Mouse (Mus musculus) layer of hippocampus, adult 18-20 months (tissue): ENCODE data around the gene 1700022I11Rik. TPM values are rescaled to one million over a fixed set of nuclear protein-coding genes. Genes with fewer than 3 reads are reported as not detected.
"Not testable (repeated sequence)": the region's sequence is repeated elsewhere in the genome, so short reads cannot be mapped to it uniquely, and the experiment has no call there.

Experiments used
- DNase-seq, 2 experiments: peaks; one replicate each; pipeline ENCODE4 v3.0.0; 2022; ENCODE audit warnings: low spot score in 2 of 2
- total RNA-seq, 2 experiments: library from RNA; stranded (reverse); gene quantifications; 2 replicates each; pipeline ENCODE4 v1.2.3; 2021

The 1700022I11Rik gene
- total RNA-seq, 2 experiments from 2014 or later, result not detected

- peak in 1 of 2 experiments; percentile 17 for DNase-seq
These were observed 17.9 kb upstream of the 1700022I11Rik start for GRCm38 (mm10) chr4:42951206-42952195.

- DNase-seq, result peak in 1 of 2 experiments; percentile 18
These were observed 16.8 kb upstream of the 1700022I11Rik start for GRCm38 (mm10) chr4:42952563-42952962.

- peak; percentile 13 to 47 for DNase-seq
These were observed 15.8 kb upstream of the 1700022I11Rik start for GRCm38 (mm10) chr4:42953435-42954094.

- peak; percentile 70 to 90 for DNase-seq
These were observed 15.1 kb upstream of the 1700022I11Rik start for GRCm38 (mm10) chr4:42954297-42954696.

- DNase-seq, result no peak
These were observed 14.2 kb upstream of the 1700022I11Rik start for GRCm38 (mm10) chr4:42955200-42955599.

- no peak for DNase-seq
These were observed 12.8 kb upstream of the 1700022I11Rik start for GRCm38 (mm10) chr4:42956581-42956980.

- DNase-seq, result no peak
These were observed 12.1 kb upstream of the 1700022I11Rik start for GRCm38 (mm10) chr4:42957306-42957705.

- DNase-seq, result no peak
These were observed 11.4 kb upstream of the 1700022I11Rik start for GRCm38 (mm10) chr4:42957979-42958378.

GRCm38 (mm10) chr4:42958942-42959341 is 10.5 kb upstream of the 1700022I11Rik start:
- no peak for DNase-seq

GRCm38 (mm10) chr4:42959382-42959781 is 10.0 kb upstream of the 1700022I11Rik start:
- DNase-seq, result no peak

GRCm38 (mm10) chr4:42961592-42961991 is 7.8 kb upstream of the 1700022I11Rik start:
- DNase-seq, result peak; percentile 50 to 84

GRCm38 (mm10) chr4:42963480-42963879 is 5.9 kb upstream of the 1700022I11Rik start:
- no peak for DNase-seq

- peak in 1 of 2 experiments; percentile 75 for DNase-seq
These were observed 4.2 kb upstream of the 1700022I11Rik start for GRCm38 (mm10) chr4:42965039-42965719.

GRCm38 (mm10) chr4:42972952-42973351 is 3.5 kb downstream of the 1700022I11Rik start:
- no peak for DNase-seq

GRCm38 (mm10) chr4:42973868-42974267 is 4.5 kb downstream of the 1700022I11Rik start:
- no peak for DNase-seq

GRCm38 (mm10) chr4:42978062-42978461 is 8.7 kb downstream of the 1700022I11Rik start:
- DNase-seq, result no peak

GRCm38 (mm10) chr4:42980467-42980866 is 11.1 kb downstream of the 1700022I11Rik start:
- DNase-seq, result not testable (repeated sequence)

GRCm38 (mm10) chr4:42988296-42988695 is 18.9 kb downstream of the 1700022I11Rik start:
- DNase-seq, result no peak

- no peak for DNase-seq
These were observed 28.6 kb downstream of the 1700022I11Rik start for GRCm38 (mm10) chr4:42998022-42998421.

GRCm38 (mm10) chr4:42999451-43000140 is 30.2 kb downstream of the 1700022I11Rik start:
- DNase-seq, result peak; percentile 30 to 64
